Mouse (Mus musculus) neural tube, embryonic 14.5 days (tissue): ENCODE results near the gene Fam20c. TPM values are rescaled to one million over a fixed set of nuclear protein-coding genes. Genes with fewer than 3 reads are reported as not detected.

Source experiments
- polyA plus RNA-seq: library from polyadenylated mRNA; unstranded; fragments of >200 nt; fragmentation: Nextera tagmentation; extraction: Ambion mirVana; gene quantifications from 2 replicates; pipeline ENCODE4 v1.2.1, GENCODE M21; 2014

Gene Fam20c
- polyA plus RNA-seq, 1 experiment from 2014 or later = 56.8 TPM

Other genes starting within 250 kb of the Fam20c start
- gene 1700123K08Rik, start 189.8 kb upstream of the Fam20c start, polyA plus RNA-seq = not detected in 2 replicates
- 88.1 and 91.3 TPM in 2 replicates for gene Zfp68, start 134.8 kb upstream of the Fam20c start, polyA plus RNA-seq
- 25.6 and 26.8 TPM in 2 replicates for gene A430033K04Rik, start 131.7 kb upstream of the Fam20c start, polyA plus RNA-seq
- gene Gm5294, start 65.6 kb downstream of the Fam20c start, polyA plus RNA-seq = not detected in 2 replicates
- gene Pdgfa, start 242.9 kb downstream of the Fam20c start, polyA plus RNA-seq = 23.4 and 27.5 TPM in 2 replicates